Mouse (Mus musculus): Measurements from ENCODE around the gene Sppl2a. TPM values are rescaled to one million over a fixed set of nuclear protein-coding genes. Genes with fewer than 3 reads are reported as not detected.

Gene Sppl2a
- total RNA-seq, 2 experiments from 2014 or later: 24.9 to 26.1 TPM

- H3K4me3 ChIP-seq: no peak overlapping the region
- intact Hi-C loops (cut with DNase I): loop anchor here (10.0 kb wide), 1 partner anchor 307 kb away; the partner anchor contains the start of genes Ciao1 and Tmem127
- no peak overlapping the region for H3K27ac ChIP-seq
- TF ChIP-seq CTCF (IDR thresholded peaks at IDR 0.05): no peak
- no peak for DNase-seq (ENCODE audit: extremely low spot score in 1 of 2, low spot score in 2 of 2)
Measured at GRCm38 (mm10) chr2:126938069-126938468, 5.0 kb upstream of the Sppl2a start.

GRCm38 (mm10) chr2:126933921-126934320, 886 bp upstream of the Sppl2a start:
- DNase-seq (ENCODE audit: extremely low spot score in 1 of 2, low spot score in 2 of 2): no peak
- no peak for TF ChIP-seq CTCF (IDR thresholded peaks at IDR 0.05)
- no peak overlapping the region; the same call in 1 of the 2 replicates for H3K4me3 ChIP-seq
- H3K27ac ChIP-seq: peak overlapping the region; percentile 97; the same call in 1 of the 2 replicates
- intact Hi-C loops (cut with DNase I): loop anchor here (1.0 to 10.0 kb wide), 4 partner anchors 59 to 311 kb away; partner anchors contain the start of genes Ap4e1, Ciao1 and Tmem127

GRCm38 (mm10) chr2:126932261-126932896, 656 bp downstream of the Sppl2a start:
- Histone ChIP-seq H3K4me3 (peak overlapping the region; percentile 83), H3K27ac (peak overlapping the region; percentile 97)
- intact Hi-C loops (cut with DNase I): loop anchor here (2.0 to 10.0 kb wide), 3 partner anchors 64 to 312 kb away; partner anchors contain the start of genes Ap4e1, Ciao1 and Tmem127
- DNase-seq (ENCODE audit: extremely low spot score in 1 of 2, low spot score in 2 of 2): peak; percentile 70
- TF ChIP-seq CTCF (IDR thresholded peaks at IDR 0.05): no peak

GRCm38 (mm10) chr2:126931784-126932183, 1.3 kb downstream of the Sppl2a start:
- no peak for TF ChIP-seq CTCF (IDR thresholded peaks at IDR 0.05)
- Histone ChIP-seq H3K27ac (peak overlapping the region; percentile 97), H3K4me3 (peak overlapping the region; percentile 83)
- DNase-seq (ENCODE audit: extremely low spot score in 1 of 2, low spot score in 2 of 2): no peak
- intact Hi-C loops (cut with DNase I): loop anchor here (2.0 to 10.0 kb wide), 3 partner anchors 65 to 313 kb away; partner anchors contain the start of genes Ap4e1, Ciao1 and Tmem127

GRCm38 (mm10) chr2:126928681-126929080, 4.4 kb downstream of the Sppl2a start:
- no peak for DNase-seq (ENCODE audit: extremely low spot score in 1 of 2, low spot score in 2 of 2)
- intact Hi-C loops (cut with DNase I): no loop called here
- TF ChIP-seq CTCF (IDR thresholded peaks at IDR 0.05): no peak
- H3K4me3 ChIP-seq: no peak overlapping the region
- H3K27ac ChIP-seq: no peak overlapping the region

- no peak for TF ChIP-seq CTCF (IDR thresholded peaks at IDR 0.05)
- no peak overlapping the region for H3K27ac ChIP-seq
- no peak for DNase-seq (ENCODE audit: extremely low spot score in 1 of 2, low spot score in 2 of 2)
- no peak overlapping the region for H3K4me3 ChIP-seq
- intact Hi-C loops (cut with DNase I): no loop called here
Measured at GRCm38 (mm10) chr2:126920358-126921060, 12.5 kb downstream of the Sppl2a start.

- Histone ChIP-seq H3K27ac (no peak overlapping the region), H3K4me3 (no peak overlapping the region)
- TF ChIP-seq CTCF (IDR thresholded peaks at IDR 0.05): no peak
- no peak for DNase-seq (ENCODE audit: extremely low spot score in 1 of 2, low spot score in 2 of 2)
- intact Hi-C loops (cut with DNase I): loop anchor here (10.0 kb wide), 2 partner anchors 161 to 309 kb away; no protein-coding TSS in a partner anchor
Measured at GRCm38 (mm10) chr2:126916236-126916635, 16.8 kb downstream of the Sppl2a start.

GRCm38 (mm10) chr2:126914096-126914495, 18.9 kb downstream of the Sppl2a start:
- intact Hi-C loops (cut with DNase I): loop anchor here (10.0 kb wide), 2 partner anchors 159 to 311 kb away; no protein-coding TSS in a partner anchor
- TF ChIP-seq CTCF (IDR thresholded peaks at IDR 0.05): no peak
- H3K27ac ChIP-seq: no peak overlapping the region
- DNase-seq (ENCODE audit: extremely low spot score in 1 of 2, low spot score in 2 of 2): no peak
- H3K4me3 ChIP-seq: no peak overlapping the region

GRCm38 (mm10) chr2:126904162-126904561, 28.9 kb downstream of the Sppl2a start:
- no peak overlapping the region for H3K27ac ChIP-seq
- H3K4me3 ChIP-seq: no peak overlapping the region
- no peak for TF ChIP-seq CTCF (IDR thresholded peaks at IDR 0.05)
- intact Hi-C loops (cut with DNase I): no loop called here
- DNase-seq (ENCODE audit: extremely low spot score in 1 of 2, low spot score in 2 of 2): no peak

GRCm38 (mm10) chr2:126897511-126897910, 35.5 kb downstream of the Sppl2a start:
- Histone ChIP-seq H3K27ac (no peak overlapping the region), H3K4me3 (no peak overlapping the region)
- TF ChIP-seq CTCF (IDR thresholded peaks at IDR 0.05): no peak
- intact Hi-C loops (cut with DNase I): no loop called here
- no peak for DNase-seq (ENCODE audit: extremely low spot score in 1 of 2, low spot score in 2 of 2)

GRCm38 (mm10) chr2:126896941-126897340, 36.1 kb downstream of the Sppl2a start:
- Histone ChIP-seq H3K27ac (no peak overlapping the region), H3K4me3 (no peak overlapping the region)
- intact Hi-C loops (cut with DNase I): no loop called here
- no peak for DNase-seq (ENCODE audit: extremely low spot score in 1 of 2, low spot score in 2 of 2)
- no peak for TF ChIP-seq CTCF (IDR thresholded peaks at IDR 0.05)

GRCm38 (mm10) chr2:126894245-126894644, 38.8 kb downstream of the Sppl2a start:
- intact Hi-C loops (cut with DNase I): no loop called here
- Histone ChIP-seq H3K27ac (no peak overlapping the region), H3K4me3 (no peak overlapping the region)
- no peak for TF ChIP-seq CTCF (IDR thresholded peaks at IDR 0.05)
- DNase-seq (ENCODE audit: extremely low spot score in 1 of 2, low spot score in 2 of 2): no peak
